Mouse (Mus musculus): Measurements from ENCODE around the gene Slc6a6. TPM values are rescaled to one million over a fixed set of nuclear protein-coding genes. Genes with fewer than 3 reads are reported as not detected.

Gene Slc6a6
- polyA plus RNA-seq, 1 experiment, result 114 TPM

- no peaks in the 10 kb centered on the region for H3K36me3 ChIP-seq (ENCODE audit: control insufficient read depth, insufficient read depth, low read length)
- TF ChIP-seq CTCF (IDR thresholded peaks at IDR 0.05; ENCODE audit: control insufficient read depth, insufficient read depth, insufficient replicate concordance, low read depth, low read length) (no peak), POLR2A (IDR thresholded peaks at IDR 0.05; ENCODE audit: control insufficient read depth, low read depth, low read length) (no peak)
- no peaks in the 10 kb centered on the region; the same call in 1 of the 2 replicates for H3K27me3 ChIP-seq (ENCODE audit: control insufficient read depth, insufficient read depth, low read length)
- H3K4me3 ChIP-seq (ENCODE audit: control insufficient read depth, low read depth, low read length), result no peak overlapping the region
- H3K4me1 ChIP-seq (ENCODE audit: control insufficient read depth, insufficient read depth, low read length), result no peaks in the 10 kb centered on the region
- H3K27ac ChIP-seq (ENCODE audit: control insufficient read depth, insufficient read depth, low read depth, low read length), result no peak overlapping the region
Measured at GRCm38 (mm10) chr6:91707276-91707885, 23.5 kb downstream of the Slc6a6 start.

DNA sequence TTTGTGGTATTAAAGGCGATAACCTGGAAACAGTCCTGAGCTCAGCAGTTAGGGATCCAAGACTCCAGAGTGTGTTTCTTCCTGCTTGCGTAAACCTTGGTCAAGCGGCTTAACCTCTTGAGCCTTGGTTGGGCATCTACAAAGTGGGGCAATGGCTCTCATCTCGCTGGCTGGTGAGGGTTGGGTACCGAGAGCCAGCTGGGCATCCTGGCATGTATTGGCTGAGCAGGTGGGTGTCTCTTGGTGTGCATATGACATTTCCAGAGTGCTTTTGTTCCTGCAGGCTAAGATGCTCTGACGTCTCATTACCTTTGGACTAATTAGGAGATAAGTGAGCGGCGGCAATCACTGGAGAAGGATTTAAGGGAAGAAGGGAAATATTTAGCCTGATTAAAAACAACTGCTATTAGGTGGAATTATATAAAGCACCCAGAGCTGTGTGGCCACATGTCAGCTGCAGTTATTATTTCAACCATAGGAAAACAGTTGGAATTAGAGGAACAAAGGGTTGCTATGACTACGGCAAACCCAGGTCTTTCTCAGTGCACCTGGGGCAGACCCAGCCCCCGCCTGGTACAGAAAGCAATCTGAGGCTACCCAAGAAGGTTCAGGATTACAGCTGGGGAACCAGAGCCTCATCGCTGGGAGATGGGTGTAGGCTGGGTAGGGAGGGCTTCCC, 24.2 kb downstream of the Slc6a6 start:
- Histone ChIP-seq H3K4me1 (ENCODE audit: control insufficient read depth, insufficient read depth, low read length) (no peaks in the 10 kb centered on the region), H3K4me3 (ENCODE audit: control insufficient read depth, low read depth, low read length) (no peak overlapping the region), H3K27me3 (ENCODE audit: control insufficient read depth, insufficient read depth, low read length) (no peaks in the 10 kb centered on the region; the same call in 1 of the 2 replicates), H3K36me3 (ENCODE audit: control insufficient read depth, insufficient read depth, low read length) (no peaks in the 10 kb centered on the region), H3K27ac (ENCODE audit: control insufficient read depth, insufficient read depth, low read depth, low read length) (no peak overlapping the region)
- TF ChIP-seq POLR2A (IDR thresholded peaks at IDR 0.05; ENCODE audit: control insufficient read depth, low read depth, low read length) (no peak), CTCF (IDR thresholded peaks at IDR 0.05; ENCODE audit: control insufficient read depth, insufficient read depth, insufficient replicate concordance, low read depth, low read length) (no peak)

DNA sequence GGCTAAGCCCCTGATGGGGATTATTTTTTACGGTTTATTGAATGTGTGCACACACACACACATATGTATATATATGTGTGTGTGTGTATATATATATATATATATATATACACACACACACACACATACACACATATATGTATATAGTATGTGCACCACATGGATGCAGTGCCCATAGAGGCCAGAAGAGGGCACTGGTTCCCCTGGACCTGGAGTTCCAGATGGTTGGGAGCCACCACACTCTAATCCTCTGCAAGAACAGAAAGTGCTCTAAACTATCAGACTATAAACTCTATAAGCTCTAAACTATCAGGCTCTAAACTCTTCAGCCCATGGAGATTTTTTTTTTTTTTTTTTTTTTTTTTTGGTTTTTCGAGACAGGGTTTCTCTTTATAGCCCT, 25.1 kb downstream of the Slc6a6 start:
- peak; percentile 36; the same call in 1 of the 2 replicates for TF ChIP-seq CTCF (IDR thresholded peaks at IDR 0.05; ENCODE audit: control insufficient read depth, insufficient read depth, insufficient replicate concordance, low read depth, low read length)
- no peak for TF ChIP-seq POLR2A (IDR thresholded peaks at IDR 0.05; ENCODE audit: control insufficient read depth, low read depth, low read length)
- H3K4me3 ChIP-seq (ENCODE audit: control insufficient read depth, low read depth, low read length), result no peak overlapping the region
- H3K27me3 ChIP-seq (ENCODE audit: control insufficient read depth, insufficient read depth, low read length), result no peaks in the 10 kb centered on the region; the same call in 1 of the 2 replicates
- H3K36me3 ChIP-seq (ENCODE audit: control insufficient read depth, insufficient read depth, low read length), result no peaks in the 10 kb centered on the region
- H3K27ac ChIP-seq (ENCODE audit: control insufficient read depth, insufficient read depth, low read depth, low read length), result no peak overlapping the region
- no peaks in the 10 kb centered on the region for H3K4me1 ChIP-seq (ENCODE audit: control insufficient read depth, insufficient read depth, low read length)

GRCm38 (mm10) chr6:91710345-91710930, 26.6 kb downstream of the Slc6a6 start:
- H3K27ac ChIP-seq (ENCODE audit: control insufficient read depth, insufficient read depth, low read depth, low read length), result no peak overlapping the region
- no peaks in the 10 kb centered on the region for H3K4me1 ChIP-seq (ENCODE audit: control insufficient read depth, insufficient read depth, low read length)
- H3K36me3 ChIP-seq (ENCODE audit: control insufficient read depth, insufficient read depth, low read length), result no peaks in the 10 kb centered on the region

DNA sequence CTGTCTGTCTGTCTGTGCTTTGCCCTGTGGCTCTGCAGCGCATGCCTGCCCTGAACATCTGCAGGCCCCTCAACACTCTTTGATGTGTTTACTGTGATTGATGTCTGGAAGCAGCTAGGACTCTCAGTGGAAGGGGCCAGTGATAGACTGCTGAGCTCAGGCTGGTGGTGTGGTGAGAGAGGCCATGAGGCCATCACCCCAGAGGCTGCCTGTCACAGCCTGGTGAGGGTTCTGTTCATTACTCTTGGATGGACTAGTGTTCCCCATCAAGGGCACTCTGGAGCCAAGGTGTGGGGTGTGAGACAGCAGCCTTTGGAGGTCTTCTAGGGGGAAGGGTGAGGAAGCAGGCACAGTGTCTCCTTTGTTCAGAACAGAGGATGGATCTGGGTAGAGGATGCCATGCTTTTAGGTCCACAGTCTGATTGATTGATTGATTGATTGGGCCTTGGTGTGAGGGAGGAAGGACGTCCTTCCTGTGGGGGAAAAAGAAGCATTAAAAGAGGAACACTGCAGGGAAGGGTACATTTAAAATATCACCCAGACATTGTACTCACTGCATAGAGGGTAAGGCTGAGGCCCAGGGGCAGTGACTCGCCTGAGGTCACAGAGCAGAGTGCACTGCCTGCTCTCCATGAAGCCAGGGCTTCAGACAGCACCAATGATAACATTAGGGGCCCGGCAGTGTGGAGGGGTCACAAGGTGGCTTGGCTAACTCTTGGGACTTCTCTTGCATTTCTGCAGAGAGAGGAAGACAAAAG, 28.4 kb downstream of the Slc6a6 start:
- Histone ChIP-seq H3K27ac (ENCODE audit: control insufficient read depth, insufficient read depth, low read depth, low read length) (no peak overlapping the region), H3K36me3 (ENCODE audit: control insufficient read depth, insufficient read depth, low read length) (no peaks in the 10 kb centered on the region), H3K27me3 (ENCODE audit: control insufficient read depth, insufficient read depth, low read length) (no peaks in the 10 kb centered on the region), H3K4me3 (ENCODE audit: control insufficient read depth, low read depth, low read length) (no peak overlapping the region), H3K4me1 (ENCODE audit: control insufficient read depth, insufficient read depth, low read length) (no peaks in the 10 kb centered on the region)
- TF ChIP-seq POLR2A (IDR thresholded peaks at IDR 0.05; ENCODE audit: control insufficient read depth, low read depth, low read length), result no peak
- TF ChIP-seq CTCF (IDR thresholded peaks at IDR 0.05; ENCODE audit: control insufficient read depth, insufficient read depth, insufficient replicate concordance, low read depth, low read length), result no peak

More at GRCm38 (mm10) chr6:91710345-91710930, 26.6 kb downstream of the Slc6a6 start:
- TF ChIP-seq POLR2A (IDR thresholded peaks at IDR 0.05; ENCODE audit: control insufficient read depth, low read depth, low read length), result no peak
- no peak for TF ChIP-seq CTCF (IDR thresholded peaks at IDR 0.05; ENCODE audit: control insufficient read depth, insufficient read depth, insufficient replicate concordance, low read depth, low read length)
- Histone ChIP-seq H3K4me3 (ENCODE audit: control insufficient read depth, low read depth, low read length) (no peak overlapping the region), H3K27me3 (ENCODE audit: control insufficient read depth, insufficient read depth, low read length) (no peaks in the 10 kb centered on the region)

DNA sequence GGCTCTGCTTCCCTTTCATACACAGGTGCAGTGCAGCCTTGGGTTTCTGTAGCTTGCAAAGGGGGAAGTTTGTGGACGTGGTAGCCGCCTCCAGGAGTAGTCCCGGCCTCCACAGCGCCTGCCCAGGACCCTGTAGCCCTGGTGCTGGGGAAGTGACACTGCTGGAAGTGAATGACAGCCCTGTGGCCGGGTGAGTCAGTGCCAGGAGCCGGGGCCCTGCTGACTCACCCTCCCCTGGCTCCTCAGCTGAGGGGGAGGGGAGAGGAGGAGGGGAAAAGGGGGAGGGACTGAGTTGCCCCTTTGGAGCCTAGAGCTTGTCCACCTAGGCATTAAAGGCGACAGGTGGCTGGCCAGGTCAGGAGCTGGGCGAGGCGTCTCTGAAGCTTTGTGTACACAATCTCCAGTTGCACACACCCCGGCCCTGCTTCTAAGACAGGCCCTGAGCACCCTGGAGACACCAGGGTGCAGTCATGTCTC, 29.0 kb downstream of the Slc6a6 start:
- Histone ChIP-seq H3K4me1 (ENCODE audit: control insufficient read depth, insufficient read depth, low read length) (no peaks in the 10 kb centered on the region), H3K27ac (ENCODE audit: control insufficient read depth, insufficient read depth, low read depth, low read length) (no peak overlapping the region), H3K4me3 (ENCODE audit: control insufficient read depth, low read depth, low read length) (no peak overlapping the region), H3K27me3 (ENCODE audit: control insufficient read depth, insufficient read depth, low read length) (no peaks in the 10 kb centered on the region), H3K36me3 (ENCODE audit: control insufficient read depth, insufficient read depth, low read length) (no peaks in the 10 kb centered on the region)
- TF ChIP-seq POLR2A (IDR thresholded peaks at IDR 0.05; ENCODE audit: control insufficient read depth, low read depth, low read length), result no peak
- no peak for TF ChIP-seq CTCF (IDR thresholded peaks at IDR 0.05; ENCODE audit: control insufficient read depth, insufficient read depth, insufficient replicate concordance, low read depth, low read length)

Data from testis, adult 2 months (tissue).